In genomic region chr2:157434041-157434440, GRCm38 (mm10) we compare ENCODE assay signal across 9 mouse cellular contexts. TPM values are rescaled to one million over a fixed set of nuclear protein-coding genes. Genes with fewer than 3 reads are reported as not detected.
DNase-seq lines count a peak whose midpoint lies in the region; ATAC-seq and TF ChIP-seq lines count a peak whose summit lies in the region.
"Had no signal": no experiment of that assay in that cellular context is flagged by ENCODE, and none has a peak within 500 bp of the region (broad histone marks: within the 10 kb centered on the region; RNA-seq: fewer than 3 reads in every experiment).

No protein-coding gene starts in this region.

- no peak for TF ChIP-seq CTCF in thymus, adult 2 months (IDR thresholded peaks at IDR 0.05; ENCODE audit: borderline replicate concordance, control insufficient read depth, extremely low read depth, insufficient read depth, low read length, poor library complexity)

- no peak for ATAC-seq in hindbrain, embryonic 15.5 days (ENCODE audit: low FRiP score, low read depth)
- no peak for ATAC-seq in limb, embryonic 13.5 days (ENCODE audit: low FRiP score, low read depth)

- H3K4me2 ChIP-seq in hindbrain, embryonic 15.5 days = no peak overlapping the region
- peak overlapping the region; percentile 36 for H3K4me2 ChIP-seq in limb, embryonic 13.5 days (replicated peaks)
- H3K4me2 ChIP-seq: neural tube, embryonic 12.5 days had no signal

- no peaks in the 10 kb centered on the region for H3K9me3 ChIP-seq in heart, embryonic 10.5 days
- H3K9me3 ChIP-seq in hindbrain, embryonic 15.5 days = no peaks in the 10 kb centered on the region
- no peaks in the 10 kb centered on the region for H3K9me3 ChIP-seq in limb, embryonic 13.5 days
- H3K9me3 ChIP-seq: neural tube, embryonic 12.5 days had no signal

- peaks cover 15% of the 10 kb centered on the region; the same call in 1 of the 2 replicates for H3K36me3 ChIP-seq in heart, embryonic 10.5 days
- H3K36me3 ChIP-seq in hindbrain, embryonic 15.5 days = no peaks in the 10 kb centered on the region
- H3K36me3 ChIP-seq in limb, embryonic 13.5 days = peaks cover 67% of the 10 kb centered on the region
- H3K36me3 ChIP-seq in thymus, adult 2 months (ENCODE audit: control insufficient read depth, insufficient read depth, low read length) = no peaks in the 10 kb centered on the region

- no peak for DNase-seq in heart, embryonic 10.5 days (ENCODE audit: low spot score)
- no peak for DNase-seq in heart, postnatal 10 days
- DNase-seq in ES-CJ7 (ENCODE audit: low read depth, low spot score) = peak; percentile 44
- DNase-seq in thymus, adult 2 months = no peak
- no peak for DNase-seq in spleen, postnatal 4 days (ENCODE audit: low spot score in 2 of 2)
- DNase-seq in right cerebral cortex, adult 18-20 months = no peak

- H3K4me1 ChIP-seq in heart, embryonic 10.5 days = peaks cover 77% of the 10 kb centered on the region
- peaks cover 64% of the 10 kb centered on the region for H3K4me1 ChIP-seq in hindbrain, embryonic 15.5 days (replicated peaks)
- peaks cover 72% of the 10 kb centered on the region for H3K4me1 ChIP-seq in limb, embryonic 13.5 days
- peaks cover 5% of the 10 kb centered on the region; the same call in 1 of the 2 replicates for H3K4me1 ChIP-seq in thymus, adult 2 months (replicated peaks; ENCODE audit: control insufficient read depth, insufficient read depth, low read length)

- no peaks in the 10 kb centered on the region for H3K27me3 ChIP-seq in heart, embryonic 10.5 days (ENCODE audit: insufficient read depth, poor library complexity, severe bottlenecking)
- H3K27me3 ChIP-seq in hindbrain, embryonic 15.5 days = no peaks in the 10 kb centered on the region
- no peaks in the 10 kb centered on the region for H3K27me3 ChIP-seq in limb, embryonic 13.5 days
- H3K27me3 ChIP-seq in thymus, adult 2 months (ENCODE audit: control insufficient read depth, insufficient read depth, low read length) = no peaks in the 10 kb centered on the region
- H3K27me3 ChIP-seq: neural tube, embryonic 12.5 days had no signal

- H3K9ac ChIP-seq in hindbrain, embryonic 15.5 days = no peak overlapping the region
- peak overlapping the region; percentile 31 for H3K9ac ChIP-seq in limb, embryonic 13.5 days

- H3K4me3 ChIP-seq in heart, embryonic 10.5 days = no peak overlapping the region
- H3K4me3 ChIP-seq in hindbrain, embryonic 15.5 days = no peak overlapping the region
- no peak overlapping the region for H3K4me3 ChIP-seq in limb, embryonic 13.5 days
- H3K4me3 ChIP-seq in thymus, adult 2 months (ENCODE audit: control insufficient read depth, insufficient read depth, low read length) = no peak overlapping the region
- H3K4me3 ChIP-seq: neural tube, embryonic 12.5 days had no signal

- intact Hi-C loops in heart, postnatal 10 days (cut with DNase I) = no loop called here

- TF ChIP-seq POLR2A in thymus, adult 2 months (IDR thresholded peaks at IDR 0.05; ENCODE audit: control insufficient read depth, extremely low read depth, insufficient read depth, low read length, poor library complexity) = no peak

- WGBS in heart, embryonic 10.5 days = 22% methylated on average over 9 of the region's 9 CpGs
- WGBS in hindbrain, embryonic 15.5 days = 44% methylated on average over 9 of the region's 9 CpGs
- 28% methylated on average over 9 of the region's 9 CpGs for WGBS in limb, embryonic 13.5 days
- WGBS in thymus, adult 2 months = 91% methylated on average over 9 of the region's 9 CpGs

- H3K27ac ChIP-seq in heart, embryonic 10.5 days = peak overlapping the region; percentile 82
- H3K27ac ChIP-seq in hindbrain, embryonic 15.5 days (replicated peaks) = peak overlapping the region; percentile 69
- H3K27ac ChIP-seq in limb, embryonic 13.5 days = peak overlapping the region; percentile 90
- no peak overlapping the region for H3K27ac ChIP-seq in thymus, adult 2 months (ENCODE audit: control insufficient read depth, insufficient read depth, low read length)
- H3K27ac ChIP-seq: neural tube, embryonic 12.5 days had no signal

RNA-seq across cellular contexts. Expression of gene Src, which starts 15.8 kb away (rescaled TPM):
- 9.3 and 12.7 TPM in 2 replicates for polyA plus RNA-seq in heart, embryonic 10.5 days (2016; fragmentation: Nextera tagmentation; extraction: Ambion mirVana)
- 1 to 10 TPM; 8.4 to 9.5 TPM for total RNA-seq in heart, postnatal 10 days (2021)
- 34.4 and 38.4 TPM in 2 replicates for polyA plus RNA-seq in hindbrain, embryonic 15.5 days (2015; fragmentation: Nextera tagmentation; extraction: Ambion mirVana)
- 20.8 and 22.4 TPM in 2 replicates for polyA plus RNA-seq in limb, embryonic 13.5 days (2015; fragmentation: Nextera tagmentation; extraction: Ambion mirVana)
- polyA plus RNA-seq in thymus, adult 2 months (2012; rRNA removed) = 24.6 and 25.1 TPM in 2 replicates
